Mouse (Mus musculus): ENCODE data around the gene Pcx. TPM values are rescaled to one million over a fixed set of nuclear protein-coding genes. Genes with fewer than 3 reads are reported as not detected.
A peak's percentile ranks its signal among the peaks of the same experiment; 100 is the strongest.

Pcx gene
- polyA plus RNA-seq, 1 experiment from 2014 or later = 38.6 TPM

DNA sequence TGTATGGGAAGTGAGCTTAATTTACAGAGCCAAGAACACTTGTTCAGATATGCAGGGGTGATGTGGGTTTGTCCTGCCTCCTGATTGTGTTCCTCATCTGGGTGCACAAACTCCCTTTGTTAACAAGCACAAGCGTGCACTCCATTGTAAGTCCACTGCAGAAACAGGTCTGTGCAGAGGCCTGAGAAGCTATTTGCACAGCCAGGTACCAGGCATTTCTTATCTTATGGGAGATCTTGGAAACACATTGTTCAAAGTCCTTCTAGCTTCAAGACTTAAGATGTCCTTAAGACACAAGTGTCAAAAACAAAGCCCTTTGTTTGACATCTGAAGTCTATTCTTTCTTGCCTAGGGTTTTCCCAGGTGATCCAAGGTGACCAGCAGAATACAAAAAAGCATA, 5.4 kb upstream of the Pcx start:
- WGBS = 67% methylated on average over 1 of the region's 1 CpGs
- H3K9ac ChIP-seq (replicated peaks; ENCODE audit: low read depth) = no peak overlapping the region
- H3K9me3 ChIP-seq (ENCODE audit: low read length) = no peaks in the 10 kb centered on the region
- H3K4me2 ChIP-seq (replicated peaks; ENCODE audit: low read depth, low read length) = no peak overlapping the region
- H3K36me3 ChIP-seq (ENCODE audit: insufficient read depth, low read length) = no peaks in the 10 kb centered on the region
- peaks cover 5% of the 10 kb centered on the region; the same call in 1 of the 2 replicates for H3K4me1 ChIP-seq (ENCODE audit: insufficient read depth, low read depth, low read length)
- peak overlapping the region; percentile 6; the same call in 1 of the 2 replicates for H3K27ac ChIP-seq (ENCODE audit: low read length)
- peak; percentile 86 for DNase-seq (ENCODE audit: low spot score)
- no peaks in the 10 kb centered on the region for H3K27me3 ChIP-seq (replicated peaks; ENCODE audit: insufficient read depth, low read length)
- peak; percentile 86 for ATAC-seq
- TF ChIP-seq EP300 (IDR thresholded peaks at IDR 0.05) (peak; percentile 86), CTCF (IDR thresholded peaks at IDR 0.05) (no peak)
- H3K4me3 ChIP-seq (ENCODE audit: low read depth, low read length) = no peak overlapping the region

DNA sequence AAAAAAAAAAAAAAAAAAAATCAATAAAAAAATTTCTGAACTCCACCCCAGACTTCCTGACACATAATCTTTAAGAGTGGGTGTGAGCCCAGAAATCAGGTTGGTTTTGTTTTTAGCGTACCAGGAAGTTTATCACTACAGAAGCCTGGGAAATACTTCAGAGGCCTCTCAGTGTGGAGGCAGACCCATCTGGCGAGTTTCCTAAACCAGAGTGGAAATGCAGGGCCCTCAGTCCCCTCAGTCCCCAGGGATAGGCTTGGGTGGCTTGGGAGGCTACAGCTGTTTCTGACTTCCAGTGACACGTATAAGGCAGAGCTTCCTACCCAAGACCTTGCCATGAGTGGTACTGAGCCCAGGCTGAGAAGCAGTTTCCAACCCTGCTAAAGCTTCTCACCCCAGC, 2.5 kb upstream of the Pcx start:
- Histone ChIP-seq H3K4me3 (ENCODE audit: low read depth, low read length) (no peak overlapping the region), H3K4me2 (replicated peaks; ENCODE audit: low read depth, low read length) (no peak overlapping the region), H3K9me3 (ENCODE audit: low read length) (no peaks in the 10 kb centered on the region), H3K9ac (replicated peaks; ENCODE audit: low read depth) (no peak overlapping the region), H3K27me3 (replicated peaks; ENCODE audit: insufficient read depth, low read length) (no peaks in the 10 kb centered on the region), H3K36me3 (ENCODE audit: insufficient read depth, low read length) (no peaks in the 10 kb centered on the region), H3K27ac (ENCODE audit: low read length) (peak overlapping the region; percentile 33), H3K4me1 (ENCODE audit: insufficient read depth, low read depth, low read length) (peaks cover 5% of the 10 kb centered on the region; the same call in 1 of the 2 replicates)
- no peak for ATAC-seq
- 33% methylated on average over 3 of the region's 3 CpGs for WGBS
- DNase-seq (ENCODE audit: low spot score) = peak; percentile 72
- peak; percentile 35; the same call in 1 of the 2 replicates for TF ChIP-seq EP300 (IDR thresholded peaks at IDR 0.05)
- TF ChIP-seq CTCF (IDR thresholded peaks at IDR 0.05) = no peak

DNA sequence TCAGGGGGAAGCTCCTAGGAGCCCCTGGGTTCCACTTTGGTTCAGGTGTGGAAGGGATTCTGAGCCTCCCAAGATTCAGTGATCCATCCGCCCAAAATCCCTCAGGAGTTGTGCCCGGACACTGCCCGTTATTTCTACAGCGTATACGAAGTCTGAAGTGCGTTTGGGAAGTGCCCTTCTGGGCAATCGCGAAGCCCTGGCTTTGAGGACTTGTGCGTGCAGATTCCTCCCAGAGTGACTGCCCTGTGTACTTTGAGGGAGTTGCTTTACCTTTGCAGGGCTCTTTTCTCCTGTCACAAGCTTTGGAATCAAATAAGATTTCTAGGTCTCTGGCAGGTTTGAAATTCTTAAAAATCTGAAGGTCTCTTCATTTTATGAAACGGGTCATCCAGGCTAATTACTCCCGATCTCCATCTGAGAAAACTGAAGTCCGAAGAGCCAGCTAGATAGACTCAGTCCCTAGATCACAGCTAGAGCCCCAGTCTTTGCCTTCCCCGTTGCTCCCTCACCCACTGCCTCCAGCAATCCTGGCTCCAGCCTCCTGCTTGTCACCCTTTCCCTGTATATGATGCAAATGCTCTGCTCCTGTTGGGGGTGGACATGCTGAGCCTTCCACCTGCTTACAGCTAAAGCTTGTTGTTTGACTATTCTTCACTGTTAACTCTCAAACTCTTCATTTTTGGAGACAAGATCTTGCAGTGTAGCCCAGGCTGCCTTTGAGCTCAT, 1.0 kb downstream of the Pcx start:
- Histone ChIP-seq H3K9ac (replicated peaks; ENCODE audit: low read depth) (no peak overlapping the region), H3K27me3 (replicated peaks; ENCODE audit: insufficient read depth, low read length) (no peaks in the 10 kb centered on the region), H3K4me2 (replicated peaks; ENCODE audit: low read depth, low read length) (peak overlapping the region; percentile 82), H3K27ac (ENCODE audit: low read length) (no peak overlapping the region), H3K4me1 (ENCODE audit: insufficient read depth, low read depth, low read length) (peaks cover 5% of the 10 kb centered on the region; the same call in 1 of the 2 replicates), H3K9me3 (ENCODE audit: low read length) (no peaks in the 10 kb centered on the region), H3K4me3 (ENCODE audit: low read depth, low read length) (peak overlapping the region; percentile 73), H3K36me3 (ENCODE audit: insufficient read depth, low read length) (no peaks in the 10 kb centered on the region)
- DNase-seq (ENCODE audit: low spot score) = peak; percentile 72
- WGBS = 6% methylated on average over 13 of the region's 13 CpGs
- no peak for ATAC-seq
- TF ChIP-seq EP300 (IDR thresholded peaks at IDR 0.05) (peak; percentile 24; the same call in 1 of the 2 replicates), CTCF (IDR thresholded peaks at IDR 0.05) (no peak)

DNA sequence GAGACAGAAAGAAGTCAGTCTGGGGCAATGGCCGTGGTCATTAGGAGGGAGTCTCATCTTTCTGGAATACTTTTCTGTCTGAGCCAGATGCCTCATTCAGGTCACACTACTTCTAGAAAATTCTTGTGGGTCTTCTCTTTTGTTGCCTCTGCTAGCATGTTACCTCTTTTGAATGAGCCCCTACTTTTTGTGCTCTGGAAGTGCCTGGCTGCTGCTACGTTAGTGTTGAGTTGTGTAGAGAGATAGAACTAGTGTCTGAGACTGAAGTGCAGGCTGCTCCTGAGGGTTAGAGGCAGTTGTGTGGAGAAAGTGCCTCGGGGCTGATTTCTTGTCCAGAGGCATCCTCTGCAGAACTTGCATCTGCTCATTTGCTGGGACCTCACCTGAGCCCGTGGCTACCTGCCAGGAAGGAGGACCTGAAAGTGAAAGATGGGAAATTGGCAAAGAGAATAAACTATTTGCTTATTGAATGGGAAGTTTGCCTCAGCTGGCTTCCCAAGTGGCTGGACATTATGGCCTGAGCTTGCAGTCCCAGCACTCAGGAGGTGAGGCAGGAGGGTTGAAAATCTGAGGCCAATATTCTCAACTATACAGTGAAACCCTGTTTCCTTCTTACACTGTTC, 3.1 kb downstream of the Pcx start:
- peaks cover 5% of the 10 kb centered on the region; the same call in 1 of the 2 replicates for H3K4me1 ChIP-seq (ENCODE audit: insufficient read depth, low read depth, low read length)
- no peak overlapping the region for H3K9ac ChIP-seq (replicated peaks; ENCODE audit: low read depth)
- no peaks in the 10 kb centered on the region for H3K36me3 ChIP-seq (ENCODE audit: insufficient read depth, low read length)
- WGBS = 63% methylated on average over 4 of the region's 4 CpGs
- H3K27ac ChIP-seq (ENCODE audit: low read length) = no peak overlapping the region
- DNase-seq (ENCODE audit: low spot score) = no peak
- no peak for ATAC-seq
- H3K9me3 ChIP-seq (ENCODE audit: low read length) = no peaks in the 10 kb centered on the region
- H3K27me3 ChIP-seq (replicated peaks; ENCODE audit: insufficient read depth, low read length) = no peaks in the 10 kb centered on the region
- TF ChIP-seq EP300 (IDR thresholded peaks at IDR 0.05) (no peak), CTCF (IDR thresholded peaks at IDR 0.05) (no peak)
- H3K4me3 ChIP-seq (ENCODE audit: low read depth, low read length) = no peak overlapping the region
- H3K4me2 ChIP-seq (replicated peaks; ENCODE audit: low read depth, low read length) = no peak overlapping the region

DNA sequence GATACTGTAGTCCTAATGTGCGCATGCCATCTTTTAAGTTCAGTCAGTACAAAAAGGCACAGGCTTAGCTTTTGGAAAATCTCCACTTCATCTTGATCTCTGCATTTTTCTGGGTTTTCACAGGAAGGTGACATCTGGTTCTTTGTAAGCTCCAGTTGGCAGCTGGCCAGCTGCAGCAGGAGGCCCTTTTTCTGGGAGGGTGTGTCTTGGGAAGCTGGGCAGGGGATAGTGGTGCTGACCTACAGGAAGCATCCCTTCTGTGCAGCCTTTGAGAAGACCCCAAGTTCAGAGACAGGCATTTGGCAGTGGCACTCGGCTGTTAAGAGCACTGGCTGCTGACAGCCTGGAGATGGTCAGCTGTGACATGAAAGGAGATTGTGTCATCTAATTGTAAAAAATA, 5.5 kb downstream of the Pcx start:
- Histone ChIP-seq H3K4me2 (replicated peaks; ENCODE audit: low read depth, low read length) (no peak overlapping the region), H3K4me1 (ENCODE audit: insufficient read depth, low read depth, low read length) (no peaks in the 10 kb centered on the region; the same call in 1 of the 2 replicates), H3K27ac (ENCODE audit: low read length) (no peak overlapping the region), H3K36me3 (ENCODE audit: insufficient read depth, low read length) (no peaks in the 10 kb centered on the region), H3K27me3 (replicated peaks; ENCODE audit: insufficient read depth, low read length) (no peaks in the 10 kb centered on the region), H3K4me3 (ENCODE audit: low read depth, low read length) (no peak overlapping the region), H3K9me3 (ENCODE audit: low read length) (no peaks in the 10 kb centered on the region), H3K9ac (replicated peaks; ENCODE audit: low read depth) (no peak overlapping the region)
- DNase-seq (ENCODE audit: low spot score) (peak; percentile 54), ATAC-seq (peak; percentile 59)
- TF ChIP-seq CTCF (IDR thresholded peaks at IDR 0.05) (no peak), EP300 (IDR thresholded peaks at IDR 0.05) (no peak)
- WGBS = 50% methylated on average over 2 of the region's 2 CpGs

DNA sequence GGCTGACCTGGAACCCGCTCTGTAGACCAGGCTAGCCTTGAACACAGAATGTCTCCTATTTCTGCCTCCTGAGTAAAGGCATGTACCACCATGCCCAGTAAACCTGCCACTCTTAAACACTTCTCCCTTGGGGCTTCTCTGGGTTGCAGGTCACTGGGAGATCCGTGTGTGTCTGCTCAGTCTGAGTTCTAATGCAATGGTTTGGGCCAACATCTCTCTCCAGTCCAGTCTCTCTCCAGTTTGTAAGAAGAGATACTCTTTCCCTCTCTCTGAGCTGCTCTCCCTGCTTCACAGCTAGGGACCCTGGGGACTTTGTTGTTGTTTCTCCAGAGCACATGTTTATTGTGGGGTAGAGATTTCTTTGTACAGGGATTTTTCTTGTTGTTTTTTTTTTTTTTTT, 6.0 kb downstream of the Pcx start:
- Histone ChIP-seq H3K4me2 (replicated peaks; ENCODE audit: low read depth, low read length) (no peak overlapping the region), H3K27ac (ENCODE audit: low read length) (no peak overlapping the region), H3K27me3 (replicated peaks; ENCODE audit: insufficient read depth, low read length) (no peaks in the 10 kb centered on the region), H3K4me3 (ENCODE audit: low read depth, low read length) (no peak overlapping the region), H3K4me1 (ENCODE audit: insufficient read depth, low read depth, low read length) (no peaks in the 10 kb centered on the region; the same call in 1 of the 2 replicates), H3K36me3 (ENCODE audit: insufficient read depth, low read length) (no peaks in the 10 kb centered on the region), H3K9me3 (ENCODE audit: low read length) (no peaks in the 10 kb centered on the region), H3K9ac (replicated peaks; ENCODE audit: low read depth) (no peak overlapping the region)
- no peak for DNase-seq (ENCODE audit: low spot score)
- WGBS = 43% methylated on average over 2 of the region's 2 CpGs
- no peak for TF ChIP-seq CTCF (IDR thresholded peaks at IDR 0.05)
- TF ChIP-seq EP300 (IDR thresholded peaks at IDR 0.05) = no peak
- ATAC-seq = no peak
